9 mouse cellular contexts compared by ENCODE assay signal in the genomic region with DNA sequence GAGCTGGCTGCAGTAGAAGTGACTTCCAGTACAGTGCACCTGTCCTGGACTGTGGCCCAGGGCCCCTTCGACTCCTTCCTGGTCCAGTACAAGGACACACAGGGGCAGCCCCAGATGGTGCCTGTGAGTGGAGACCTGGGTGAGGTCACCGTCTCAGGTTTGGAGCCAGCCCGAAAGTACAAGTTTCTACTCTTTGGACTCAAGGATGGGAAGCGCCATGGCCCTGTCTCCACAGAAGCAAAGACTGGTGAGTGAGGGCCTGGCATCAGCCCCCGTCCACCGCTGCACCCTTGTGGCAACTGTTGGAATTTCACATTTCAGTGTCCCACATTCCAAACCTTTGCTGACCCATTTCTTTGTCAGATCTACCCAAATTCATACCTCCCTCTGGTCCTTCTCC. TPM values are rescaled to one million over a fixed set of nuclear protein-coding genes. Genes with fewer than 3 reads are reported as not detected.
A peak's percentile ranks its signal among the peaks of the same experiment; 100 is the strongest.
DNase-seq lines count a peak whose midpoint lies in the region; ATAC-seq and TF ChIP-seq lines count a peak whose summit lies in the region.
"Had no signal": no experiment of that assay in that cellular context is flagged by ENCODE, and none has a peak within 500 bp of the region (broad histone marks: within the 10 kb centered on the region; RNA-seq: fewer than 3 reads in every experiment).

No protein-coding gene starts in this region.

- H3K27me3 ChIP-seq in kidney, embryonic 14.5 days (ENCODE audit: control insufficient read depth, insufficient read depth, low read length): no peaks in the 10 kb centered on the region
- H3K27me3 ChIP-seq in hindbrain, postnatal 0 days (ENCODE audit: insufficient read depth, low read length): no peaks in the 10 kb centered on the region

- peak; percentile 68 for TF ChIP-seq CTCF in hindbrain, postnatal 0 days (IDR thresholded peaks at IDR 0.05; ENCODE audit: low read depth)

- H3K4me1 ChIP-seq in kidney, embryonic 14.5 days (ENCODE audit: control insufficient read depth, insufficient read depth, low read length): no peaks in the 10 kb centered on the region
- H3K4me1 ChIP-seq in hindbrain, postnatal 0 days (ENCODE audit: insufficient read depth, low read length): no peaks in the 10 kb centered on the region

- H3K36me3 ChIP-seq in kidney, embryonic 14.5 days (ENCODE audit: control insufficient read depth, insufficient read depth, low read length): no peaks in the 10 kb centered on the region
- no peaks in the 10 kb centered on the region for H3K36me3 ChIP-seq in hindbrain, postnatal 0 days (ENCODE audit: insufficient read depth, low read length)

- intact Hi-C loops in left cerebral cortex, postnatal 14 days (cut with DNase I): loop anchor here (5.0 kb wide), 1 partner anchor 61 kb away; no protein-coding TSS in a partner anchor

- H3K9ac ChIP-seq in kidney, embryonic 14.5 days (ENCODE audit: low read depth, low read length): no peak overlapping the region
- no peak overlapping the region for H3K9ac ChIP-seq in hindbrain, postnatal 0 days (replicated peaks; ENCODE audit: low read length)

- H3K4me2 ChIP-seq in kidney, embryonic 14.5 days (replicated peaks; ENCODE audit: low read depth, low read length): no peak overlapping the region
- no peak overlapping the region for H3K4me2 ChIP-seq in hindbrain, postnatal 0 days (ENCODE audit: low read depth, low read length)

- H3K4me3 ChIP-seq in kidney, embryonic 14.5 days (ENCODE audit: low read length): no peak overlapping the region
- no peak overlapping the region for H3K4me3 ChIP-seq in hindbrain, postnatal 0 days (ENCODE audit: low read length)

- no peak for ATAC-seq in kidney, embryonic 14.5 days (ENCODE audit: low FRiP score, low TSS enrichment)
- no peak for ATAC-seq in hindbrain, postnatal 0 days
- ATAC-seq in inflammation-experienced regulatory T-cells, adult 6 months: no peak

- H3K27ac ChIP-seq in kidney, embryonic 14.5 days (ENCODE audit: low read depth, low read length): no peak overlapping the region
- no peak overlapping the region for H3K27ac ChIP-seq in hindbrain, postnatal 0 days
- H3K27ac ChIP-seq: macrophage had no signal

- 46% methylated on average over 6 of the region's 6 CpGs for WGBS in kidney, embryonic 14.5 days
- 51% methylated on average over 6 of the region's 6 CpGs for WGBS in hindbrain, postnatal 0 days

- DNase-seq in kidney, adult 18-20 months: peak; percentile 76
- DNase-seq in ZHBTc4 (ENCODE audit: low read depth, low spot score): peak; percentile 61
- peak; percentile 73 for DNase-seq in embryo, embryonic 10 days (ENCODE audit: low spot score)
- DNase-seq in hindbrain, postnatal 0 days (ENCODE audit: low spot score): peak; percentile 56
- peak; percentile 48 to 65 for DNase-seq in left cerebral cortex, postnatal 14 days (ENCODE audit: low spot score in 2 of 2)
- peak; percentile 42 for DNase-seq in ovary, postnatal 10 days (ENCODE audit: low spot score)

- H3K9me3 ChIP-seq in kidney, embryonic 14.5 days (ENCODE audit: control insufficient read depth, low read length): no peaks in the 10 kb centered on the region
- no peaks in the 10 kb centered on the region for H3K9me3 ChIP-seq in hindbrain, postnatal 0 days (ENCODE audit: low read length)

RNA-seq across cellular contexts. Expression of gene C4b, which starts 30.7 kb away (rescaled TPM):
- not detected in 2 replicates for polyA plus RNA-seq in kidney, embryonic 14.5 days (2014; fragmentation: Nextera tagmentation; extraction: Ambion mirVana)
- total RNA-seq in hindbrain, postnatal 0 days (2014; rRNA removed): 1.0 and 1.9 TPM in 2 replicates
- 0.86 and 1.1 TPM in 2 replicates for polyA plus RNA-seq in hindbrain, postnatal 0 days (2015; fragmentation: Nextera tagmentation; extraction: Ambion mirVana)
- total RNA-seq in left cerebral cortex, postnatal 14 days (2021): 1 to 10 TPM; 5.2 to 8.0 TPM
- under 1 TPM in 1 of 3 experiments, not detected in 2; 0.08 TPM for polyA plus RNA-seq in inflammation-experienced regulatory T-cells, adult 6 months (2017; shearing (Covaris generic))

RNA-seq across cellular contexts. Expression of gene Tnxb, which starts 42.6 kb away (rescaled TPM):
- 0.15 and 0.26 TPM in 2 replicates for polyA plus RNA-seq in kidney, embryonic 14.5 days (2014; fragmentation: Nextera tagmentation; extraction: Ambion mirVana)
- 3.1 and 4.0 TPM in 2 replicates for total RNA-seq in hindbrain, postnatal 0 days (2014; rRNA removed)
- 0.16 and 0.28 TPM in 2 replicates for polyA plus RNA-seq in hindbrain, postnatal 0 days (2015; fragmentation: Nextera tagmentation; extraction: Ambion mirVana)
- 1 to 10 TPM; 1.5 to 1.8 TPM for total RNA-seq in left cerebral cortex, postnatal 14 days (2021)
- polyA plus RNA-seq in inflammation-experienced regulatory T-cells, adult 6 months (2017; shearing (Covaris generic)): not detected
- polyA plus RNA-seq: macrophage had no signal
